Mouse (Mus musculus): ENCODE measurements around the gene Inafm2.

Gene Inafm2

GRCm38 (mm10) chr2:118725511-118725910 is 20.0 kb upstream of the Inafm2 start:
- DNase-seq (ENCODE audit: low spot score) = peak; percentile 4

GRCm38 (mm10) chr2:118726873-118727272 is 18.7 kb upstream of the Inafm2 start:
- peak; percentile 2 for DNase-seq (ENCODE audit: low spot score)

- DNase-seq (ENCODE audit: low spot score) = peak; percentile 19
These were observed 17.6 kb upstream of the Inafm2 start for GRCm38 (mm10) chr2:118727911-118728310.

- DNase-seq (ENCODE audit: low spot score) = peak; percentile 27
These were observed 17.2 kb upstream of the Inafm2 start, which contains the start of gene Plcb2 for GRCm38 (mm10) chr2:118728337-118728736. Plcb2 (minus strand) TSS chr2:118728438.

GRCm38 (mm10) chr2:118729194-118729593 is 16.4 kb upstream of the Inafm2 start:
- no peak for DNase-seq (ENCODE audit: low spot score)

- DNase-seq (ENCODE audit: low spot score) = peak; percentile 2
These were observed 15.5 kb upstream of the Inafm2 start for GRCm38 (mm10) chr2:118729816-118730621.

- DNase-seq (ENCODE audit: low spot score) = peak; percentile 88
These were observed 15.0 kb upstream of the Inafm2 start for GRCm38 (mm10) chr2:118730622-118730915.

- DNase-seq (ENCODE audit: low spot score) = no peak
These were observed 13.6 kb upstream of the Inafm2 start for GRCm38 (mm10) chr2:118731981-118732380.

GRCm38 (mm10) chr2:118733341-118733740 is 12.2 kb upstream of the Inafm2 start:
- DNase-seq (ENCODE audit: low spot score) = peak; percentile 0

GRCm38 (mm10) chr2:118740341-118740740 is 5.2 kb upstream of the Inafm2 start:
- no peak for DNase-seq (ENCODE audit: low spot score)

GRCm38 (mm10) chr2:118741183-118741582 is 4.4 kb upstream of the Inafm2 start:
- DNase-seq (ENCODE audit: low spot score) = no peak

GRCm38 (mm10) chr2:118743261-118743943 is 2.2 kb upstream of the Inafm2 start:
- DNase-seq (ENCODE audit: low spot score) = peak; percentile 4

GRCm38 (mm10) chr2:118744621-118745020 is 937 bp upstream of the Inafm2 start:
- DNase-seq (ENCODE audit: low spot score) = peak; percentile 3

GRCm38 (mm10) chr2:118745915-118746901 is 650 bp downstream of the Inafm2 start:
- DNase-seq (ENCODE audit: low spot score) = peak; percentile 45

GRCm38 (mm10) chr2:118747301-118747960 is 1.9 kb downstream of the Inafm2 start:
- no peak for DNase-seq (ENCODE audit: low spot score)

- DNase-seq (ENCODE audit: low spot score) = no peak
These were observed 3.9 kb downstream of the Inafm2 start for GRCm38 (mm10) chr2:118749341-118749884.

GRCm38 (mm10) chr2:118750476-118750875 is 4.9 kb downstream of the Inafm2 start:
- no peak for DNase-seq (ENCODE audit: low spot score)

GRCm38 (mm10) chr2:118751896-118752791 is 6.6 kb downstream of the Inafm2 start:
- no peak for DNase-seq (ENCODE audit: low spot score)

- DNase-seq (ENCODE audit: low spot score) = no peak
These were observed 7.2 kb downstream of the Inafm2 start for GRCm38 (mm10) chr2:118752792-118753108.

GRCm38 (mm10) chr2:118754143-118754542 is 8.6 kb downstream of the Inafm2 start:
- no peak for DNase-seq (ENCODE audit: low spot score)
